Mouse (Mus musculus) adrenal gland, postnatal 14 days (tissue): Measurements from ENCODE around the gene Olfr1368. TPM values are rescaled to one million over a fixed set of nuclear protein-coding genes. Genes with fewer than 3 reads are reported as not detected.

Experiments used
- DNase-seq: peaks from one replicate; pipeline ENCODE4 v3.0.0; 2021; ENCODE audit warnings: mixed read lengths
- long read RNA-seq, 2 experiments: library from polyadenylated mRNA; stranded (forward); transcript quantifications; one replicate each; pipeline ENCODE4 v2.0.0; 2021
- total RNA-seq: library from RNA; stranded (reverse); gene quantifications from 2 replicates; pipeline ENCODE4 v1.2.3, GENCODE M21; 2021

Olfr1368 gene
- not detected in 2 replicates for total RNA-seq
- long read RNA-seq, experiment 1 = 0 reads
- long read RNA-seq, experiment 2 = 0 reads

DNA sequence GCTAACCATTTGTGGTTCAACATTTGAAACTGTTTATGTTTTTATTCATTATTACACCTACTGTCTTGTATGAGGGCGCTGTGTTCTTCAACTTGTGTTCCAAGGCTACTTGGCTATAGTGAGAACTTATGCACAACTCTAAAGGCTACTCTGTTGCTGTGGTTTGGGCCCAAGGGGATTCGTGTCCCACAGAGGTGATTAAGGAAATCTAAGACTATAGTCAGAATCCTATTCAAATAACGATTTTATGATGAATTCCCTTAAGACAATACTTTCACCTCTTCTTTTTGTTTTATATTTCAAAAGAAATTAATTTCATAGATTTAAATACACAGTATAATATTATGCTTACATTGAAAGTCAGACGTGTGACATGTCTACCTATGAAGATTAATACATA, at the start of gene Olfr1368:
TSS of gene Olfr1368 (minus strand) at position 101 of the 400 bp plus-strand sequence.
- no peak for DNase-seq

DNA sequence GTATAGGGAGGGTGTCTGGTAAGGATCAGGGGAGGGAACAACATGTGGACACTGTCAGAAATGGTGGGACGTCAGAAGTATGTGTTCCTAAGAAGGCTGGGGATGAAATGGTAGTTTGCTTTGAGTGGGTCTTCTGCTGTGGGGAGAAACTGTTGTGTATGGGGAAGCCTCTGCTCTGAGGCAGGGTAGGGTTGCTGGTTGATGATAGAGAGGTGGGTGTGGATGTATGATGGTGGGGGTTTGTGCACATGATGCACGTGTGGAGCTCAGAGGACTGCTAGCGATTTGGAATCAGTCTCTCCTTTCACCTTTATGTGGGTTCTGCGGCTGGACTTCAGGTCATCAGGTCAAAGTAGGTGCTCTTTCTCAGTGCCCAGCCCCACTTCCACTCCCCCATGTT, 39.9 kb upstream of the Olfr1368 start:
- DNase-seq = no peak

DNA sequence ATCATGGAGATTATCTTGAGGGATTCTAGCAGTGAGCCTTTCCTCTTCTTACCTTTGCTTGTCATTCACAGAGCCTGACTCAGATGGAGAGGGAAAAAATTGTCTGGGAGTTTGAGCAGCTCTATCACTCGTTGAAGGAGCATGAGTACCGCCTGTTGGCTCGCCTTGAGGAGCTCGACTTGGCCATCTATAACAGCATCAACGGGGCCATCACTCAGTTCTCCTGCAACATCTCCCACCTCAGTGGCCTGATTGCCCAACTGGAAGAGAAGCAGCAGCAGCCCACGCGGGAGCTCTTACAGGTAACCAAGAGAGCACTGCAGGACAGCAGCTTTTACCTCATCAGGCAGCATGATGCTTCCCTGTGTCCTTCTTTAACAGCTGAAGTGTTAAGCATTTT, 38.0 kb upstream of the Olfr1368 start:
- DNase-seq = no peak

DNA sequence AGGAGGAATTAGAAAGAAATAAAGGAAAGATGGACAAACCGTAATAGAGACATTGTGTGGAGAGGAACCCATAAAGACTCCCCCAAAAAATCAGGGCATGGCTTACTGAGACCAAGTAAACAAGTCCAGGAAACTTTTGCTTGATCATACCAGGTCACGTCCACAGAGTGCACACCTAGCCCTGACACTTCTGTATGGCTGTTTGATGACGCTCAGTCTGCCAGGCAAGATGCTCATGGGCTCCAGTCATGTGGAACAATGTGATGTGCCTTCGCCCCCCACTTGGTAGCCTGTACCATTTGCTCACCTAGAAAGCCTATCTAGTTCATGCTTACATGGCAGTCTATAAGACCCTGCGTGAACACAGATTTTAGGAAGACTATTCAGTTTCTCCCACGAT, 37.4 kb upstream of the Olfr1368 start:
- DNase-seq = no peak

DNA sequence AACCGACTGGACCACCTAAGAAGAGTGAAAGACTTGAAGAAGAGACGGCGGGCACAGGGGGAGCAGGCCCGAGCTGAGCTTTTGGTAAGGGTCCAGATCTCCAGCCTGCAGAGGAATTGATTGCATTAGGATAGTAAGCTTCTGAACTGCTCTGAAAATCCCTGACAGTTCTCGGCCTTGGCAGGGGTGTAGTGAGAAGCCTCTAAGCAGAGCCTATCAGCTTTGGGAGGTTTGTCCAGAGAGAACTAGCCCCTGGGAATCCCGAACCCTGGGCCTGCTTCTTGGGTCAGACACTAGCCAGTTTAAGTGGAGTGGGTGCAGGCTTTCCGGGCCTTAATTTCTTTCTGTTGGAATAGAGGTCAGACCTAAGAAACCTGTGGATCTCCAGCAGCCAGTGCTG, 36.3 kb upstream of the Olfr1368 start:
- no peak for DNase-seq

DNA sequence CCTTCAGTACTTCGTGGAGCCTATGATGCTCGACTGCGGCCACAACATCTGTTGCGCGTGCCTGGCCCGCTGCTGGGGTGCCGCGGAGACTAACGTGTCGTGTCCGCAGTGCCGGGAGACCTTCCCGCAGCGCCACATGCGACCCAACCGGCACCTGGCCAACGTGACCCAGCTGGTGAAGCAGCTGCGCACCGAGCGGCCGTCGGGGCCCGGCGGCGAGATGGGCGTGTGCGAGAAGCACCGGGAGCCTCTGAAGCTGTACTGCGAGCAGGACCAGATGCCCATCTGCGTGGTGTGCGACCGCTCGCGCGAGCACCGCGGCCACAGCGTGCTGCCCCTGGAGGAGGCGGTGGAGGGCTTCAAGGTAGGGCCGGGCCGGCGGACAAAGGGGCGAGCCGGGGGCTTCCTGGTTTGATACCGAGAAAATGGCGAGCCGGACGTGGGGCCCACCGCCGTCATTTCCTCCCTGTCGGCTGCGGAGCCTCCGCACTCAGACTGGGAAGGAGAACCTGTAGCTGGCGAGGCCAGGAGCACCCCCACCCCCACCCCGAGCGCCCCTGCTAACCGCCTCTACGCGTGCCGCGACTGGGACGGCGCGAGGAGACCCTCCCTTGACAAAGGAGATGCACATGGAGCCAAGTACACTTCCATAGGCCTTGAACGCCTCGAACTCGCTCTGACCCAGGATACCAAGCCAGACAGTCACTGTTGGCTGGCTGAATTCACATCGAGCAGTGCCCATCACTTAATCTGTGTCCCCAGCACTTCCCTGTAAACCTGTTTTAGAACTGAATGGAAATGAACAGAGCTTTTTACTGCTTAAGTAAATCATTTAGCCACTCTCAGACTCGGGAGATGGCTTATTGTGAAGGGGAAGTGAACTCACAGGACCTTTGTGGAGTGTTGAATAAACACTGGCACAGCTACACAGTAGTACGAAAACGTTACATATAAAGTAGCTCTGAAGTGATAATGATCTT, 35.2 kb upstream of the Olfr1368 start:
- peak; percentile 76 for DNase-seq

DNA sequence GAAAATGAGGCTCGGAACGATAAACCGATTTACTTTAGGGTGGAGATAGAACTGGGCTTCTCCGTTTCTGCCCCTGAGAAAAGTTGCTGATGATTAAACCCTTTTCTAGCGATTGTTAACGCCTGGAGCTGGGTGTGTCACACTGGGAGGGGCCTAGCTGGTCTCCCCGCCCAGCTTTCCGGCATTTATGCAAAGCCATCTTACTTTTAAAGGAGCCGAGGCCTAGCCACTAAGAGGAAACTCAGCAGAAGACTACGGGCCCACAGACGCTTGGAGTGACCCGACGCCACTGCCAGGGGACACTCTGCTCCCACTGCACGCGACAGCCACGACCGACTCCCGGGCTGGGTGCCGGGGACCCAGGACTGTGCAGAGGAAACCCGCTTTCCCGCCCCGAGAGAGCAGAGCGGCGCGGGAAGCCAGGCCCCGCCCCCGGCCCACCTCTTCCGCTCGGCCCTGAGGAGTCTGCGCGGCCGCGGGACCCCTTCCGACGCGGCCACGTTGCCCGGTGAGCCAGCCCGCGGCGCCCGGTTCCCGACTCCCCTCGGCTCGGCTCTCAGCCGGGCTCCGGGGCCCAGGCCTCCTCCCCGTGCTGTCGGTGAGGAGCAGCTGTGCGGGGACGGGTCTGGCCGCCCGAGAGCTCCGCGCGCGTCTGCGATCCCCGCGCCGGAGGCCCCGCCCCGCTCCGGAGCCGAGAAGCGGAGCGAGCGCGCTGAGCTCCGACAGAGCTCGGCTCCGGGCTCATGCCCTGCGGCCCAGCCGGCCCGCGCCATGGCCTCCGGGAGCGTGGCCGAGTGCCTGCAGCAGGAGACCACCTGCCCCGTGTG, 34.3 kb upstream of the Olfr1368 start:
- peak; percentile 90 for DNase-seq

DNA sequence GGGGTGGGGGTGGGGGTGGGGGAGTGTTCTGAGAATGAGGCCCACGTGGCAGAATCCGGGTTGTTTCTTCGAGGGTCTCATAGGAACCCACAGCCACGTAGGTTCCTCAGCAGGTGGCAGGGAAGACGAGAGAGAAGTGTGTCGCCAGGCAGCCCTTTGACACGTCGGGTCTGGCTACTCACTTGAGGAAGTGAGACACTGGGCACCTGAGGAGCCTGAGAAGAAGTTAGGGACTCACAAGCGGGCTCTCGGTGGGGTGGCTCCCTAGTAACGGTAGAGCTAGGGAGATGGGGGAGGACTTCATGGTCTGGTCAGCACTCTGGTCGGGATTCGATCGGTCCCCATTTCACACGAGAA, 33.7 kb upstream of the Olfr1368 start, which contains the start of gene Trim27:
TSS of gene Trim27 (plus strand) at position 79 of the 357 bp plus-strand sequence.
- DNase-seq = no peak

DNA sequence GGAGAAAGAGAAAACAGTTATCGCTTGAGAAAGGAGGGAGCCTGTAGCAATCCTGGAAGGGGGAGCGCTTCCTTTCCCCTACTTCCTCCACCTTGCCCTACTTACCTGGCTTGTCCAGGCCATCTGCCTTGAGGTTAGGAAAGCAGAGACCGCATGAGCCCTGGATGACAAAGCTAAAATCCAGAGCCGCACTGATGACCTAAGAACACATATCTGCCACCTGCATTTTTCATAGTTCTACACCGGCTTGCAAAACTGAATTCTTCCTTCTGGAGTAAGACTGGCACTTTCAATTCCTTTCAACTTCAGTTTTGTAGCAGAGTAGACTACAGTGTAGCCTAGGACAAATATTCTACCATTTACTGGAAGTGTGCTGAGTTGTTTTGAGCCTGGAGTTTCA, 32.7 kb upstream of the Olfr1368 start:
- no peak for DNase-seq

DNA sequence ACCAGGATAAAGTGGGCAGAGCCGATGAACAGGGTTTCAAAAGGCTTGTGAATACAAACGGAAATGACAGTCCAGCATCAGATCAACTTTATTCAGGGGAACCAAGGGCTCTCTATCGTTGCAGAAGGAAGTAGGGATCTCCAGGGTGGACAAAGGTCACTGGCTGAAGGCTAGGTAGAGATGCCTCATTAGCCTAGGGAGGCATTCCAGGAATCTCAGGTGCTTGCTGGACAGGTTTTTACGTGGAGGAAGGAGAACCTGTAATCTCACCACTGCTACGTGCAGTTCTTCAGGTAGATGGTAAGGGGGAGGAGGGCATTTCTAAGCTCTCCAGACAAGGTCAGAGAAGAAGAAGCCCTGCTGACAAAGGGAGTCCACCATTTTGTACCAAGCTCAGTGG, 32.0 kb upstream of the Olfr1368 start:
- no peak for DNase-seq

DNA sequence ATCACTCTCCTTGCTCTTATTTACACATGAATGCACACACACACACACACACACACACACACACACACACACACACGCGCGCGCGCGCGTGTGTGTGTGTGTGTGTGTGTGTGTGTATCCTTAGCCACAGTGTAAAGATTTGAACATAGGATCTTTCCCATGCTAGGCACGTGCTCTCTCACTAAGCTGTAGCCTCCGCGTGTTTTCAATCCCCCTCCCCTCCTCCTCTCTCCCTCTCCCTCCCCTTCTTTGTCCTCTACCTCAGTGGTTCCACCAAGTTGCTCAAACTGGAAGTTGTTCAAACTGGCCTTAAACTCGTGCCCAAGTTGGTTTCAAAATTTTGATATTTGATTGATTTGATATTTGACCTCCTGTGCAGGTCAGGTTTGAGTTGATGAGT, 31.1 kb upstream of the Olfr1368 start:
- DNase-seq = no peak

DNA sequence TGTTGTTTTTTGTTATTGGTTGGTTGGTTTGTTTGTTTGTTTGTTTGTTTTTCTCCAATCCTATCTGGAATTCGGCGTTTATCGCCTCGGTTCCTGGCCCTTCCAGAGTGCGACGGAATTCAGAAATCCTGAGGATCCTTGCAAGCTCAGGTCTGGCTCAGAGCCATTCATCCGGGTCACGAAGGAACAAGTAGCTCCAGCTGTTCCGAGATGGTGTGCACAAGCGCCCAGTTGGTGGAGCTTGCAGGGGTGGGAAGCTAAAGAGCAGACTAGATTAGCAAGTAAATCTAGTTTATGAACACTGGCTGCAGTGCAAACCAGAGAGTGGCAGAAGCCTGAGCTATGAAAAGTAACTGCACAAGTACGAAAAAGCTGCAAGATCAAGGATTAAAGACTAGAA, 27.4 kb upstream of the Olfr1368 start:
- DNase-seq = peak; percentile 94

DNA sequence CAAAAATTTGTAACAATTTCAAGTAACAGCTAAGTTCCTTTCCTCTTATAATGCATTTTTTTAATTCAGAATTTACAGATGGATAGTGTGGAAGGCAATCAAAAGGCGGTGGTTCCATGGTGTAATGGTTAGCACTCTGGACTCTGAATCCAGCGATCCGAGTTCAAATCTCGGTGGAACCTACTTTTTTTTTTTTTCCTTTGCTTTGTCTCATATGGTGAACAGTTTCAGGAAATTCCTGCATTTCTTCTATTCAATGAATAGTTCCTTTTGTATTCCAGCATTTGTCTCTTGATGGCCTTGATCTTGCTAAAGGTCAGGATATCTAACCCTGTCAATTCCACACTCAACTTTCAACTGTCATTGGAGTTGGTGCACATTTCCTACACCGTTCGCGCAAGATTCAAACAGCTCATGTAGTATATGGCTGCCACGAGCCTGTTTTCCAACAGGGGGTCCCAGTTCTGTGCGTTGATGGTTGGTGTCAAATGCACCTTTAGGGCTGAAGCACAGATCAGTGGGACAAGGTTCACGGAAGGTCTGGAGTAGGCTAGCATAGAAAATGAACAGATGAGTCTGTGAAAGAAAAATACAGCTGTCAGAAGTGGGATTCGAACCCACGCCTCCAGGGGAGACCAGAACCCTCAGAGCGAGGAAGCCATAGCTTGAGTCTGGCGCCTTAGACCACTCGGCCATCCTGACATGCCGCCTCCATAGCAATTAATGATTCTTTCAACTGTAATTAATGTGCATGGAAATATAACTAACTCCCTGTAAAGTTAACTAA, 26.8 kb upstream of the Olfr1368 start:
- DNase-seq = peak; percentile 69

DNA sequence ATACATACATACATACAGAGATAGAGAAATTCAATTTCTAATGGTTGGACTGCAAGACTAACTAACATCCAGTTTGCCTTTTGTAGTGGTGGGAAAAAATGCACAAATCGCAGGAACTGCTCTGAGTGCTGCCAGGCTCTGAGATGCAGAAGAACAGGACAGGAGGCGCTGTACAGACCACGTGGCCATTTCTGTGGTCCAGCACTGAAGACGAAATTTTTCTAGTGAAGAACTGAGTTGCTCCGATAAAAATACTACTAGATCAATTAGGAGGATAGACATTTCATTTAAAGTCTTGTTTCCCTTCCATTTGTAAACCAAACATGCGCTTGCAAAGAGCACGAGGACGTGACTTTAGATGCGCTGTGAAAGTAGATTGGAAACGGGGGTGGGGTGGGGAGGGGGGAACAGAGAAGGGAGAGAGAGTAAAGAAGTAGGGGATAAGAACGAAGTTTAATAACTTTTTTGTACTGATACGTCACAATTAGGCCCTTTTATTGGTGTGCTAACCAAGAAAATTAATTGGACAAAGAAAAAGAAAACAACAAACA, 26.0 kb upstream of the Olfr1368 start:
- peak; percentile 25 for DNase-seq

DNA sequence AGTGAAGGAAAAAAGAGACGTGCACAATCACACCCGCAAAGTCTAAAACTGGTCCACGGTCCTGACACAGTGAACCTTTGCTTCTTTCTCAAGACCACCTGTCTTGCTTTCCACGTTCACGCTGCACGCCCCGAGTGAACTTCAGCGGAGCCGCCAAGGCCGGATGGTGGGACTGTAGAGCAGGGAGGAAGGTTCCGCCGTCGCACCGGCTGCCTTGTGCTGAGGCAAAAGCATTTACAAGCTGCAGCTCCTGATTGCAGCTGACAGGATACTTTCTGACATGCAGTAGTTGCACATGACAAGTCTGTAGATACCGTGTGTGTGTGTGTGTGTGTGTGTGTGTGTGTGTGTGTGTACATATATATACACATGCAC, 25.5 kb upstream of the Olfr1368 start:
- no peak for DNase-seq

DNA sequence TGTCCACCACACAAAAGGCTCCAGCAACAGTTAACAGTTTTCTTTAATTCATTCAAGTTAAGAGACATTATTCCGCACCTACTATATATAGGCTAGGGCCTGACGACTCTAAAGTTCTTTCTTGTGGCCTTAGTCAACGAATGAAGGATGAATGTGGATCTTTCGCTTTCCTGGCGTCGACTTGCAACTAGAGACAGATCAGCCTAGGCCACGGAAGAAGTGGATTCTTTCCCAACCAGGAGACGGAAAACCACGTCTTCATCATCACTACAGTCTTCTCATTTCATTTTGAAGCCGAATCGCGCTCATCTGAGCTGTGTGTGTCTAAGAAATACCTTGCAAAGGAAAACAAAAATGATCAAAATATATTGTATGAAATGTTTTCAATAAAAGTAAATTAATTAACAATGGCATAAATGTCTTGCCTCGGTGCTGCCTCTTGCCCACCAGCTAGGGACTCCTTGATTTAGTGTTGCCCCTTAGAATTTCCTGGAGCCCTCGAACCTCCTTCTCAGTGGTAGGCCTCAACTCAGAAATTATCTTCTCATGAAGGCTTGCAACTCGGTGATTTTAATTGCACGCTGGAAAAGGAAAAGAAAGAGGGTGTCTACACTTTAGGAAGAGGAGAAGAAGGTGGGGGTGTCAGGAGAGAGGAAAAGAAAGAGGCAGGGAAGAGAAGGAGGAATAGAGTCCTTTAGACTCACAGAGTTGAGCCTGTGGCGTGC, 24.9 kb upstream of the Olfr1368 start:
- no peak for DNase-seq

DNA sequence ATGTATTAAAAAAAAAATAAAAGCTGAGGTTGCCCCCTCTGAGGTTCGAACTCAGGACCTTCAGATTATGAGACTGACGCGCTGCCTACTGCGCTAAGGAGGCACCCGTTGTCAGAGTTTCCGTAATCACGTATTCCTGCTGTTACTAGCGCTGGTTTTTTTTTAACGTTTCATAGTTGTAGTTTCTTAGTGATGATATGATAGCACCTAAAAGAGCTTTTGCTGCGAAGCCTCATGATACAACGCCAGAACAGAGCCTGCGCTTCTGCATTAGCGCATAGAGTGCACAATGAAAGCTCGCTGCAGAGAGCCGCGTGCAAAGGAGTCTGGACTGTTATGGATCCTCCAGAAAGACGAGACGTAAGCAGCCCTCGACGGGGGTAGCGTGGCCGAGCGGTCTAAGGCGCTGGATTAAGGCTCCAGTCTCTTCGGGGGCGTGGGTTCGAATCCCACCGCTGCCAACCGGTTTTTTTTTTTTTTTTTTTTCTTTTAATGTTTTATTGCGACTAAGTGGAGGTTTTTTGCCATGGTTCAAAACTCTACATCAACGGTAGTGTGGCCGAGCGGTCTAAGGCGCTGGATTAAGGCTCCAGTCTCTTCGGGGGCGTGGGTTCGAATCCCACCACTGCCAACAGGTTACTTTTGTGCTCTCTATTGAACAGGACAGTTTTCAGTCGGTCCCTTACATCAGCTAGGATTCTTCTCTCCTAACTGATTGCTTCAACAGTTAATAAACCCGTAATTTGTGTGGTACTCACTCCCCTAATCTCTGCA, 24.2 kb upstream of the Olfr1368 start:
- peak; percentile 87 for DNase-seq

DNA sequence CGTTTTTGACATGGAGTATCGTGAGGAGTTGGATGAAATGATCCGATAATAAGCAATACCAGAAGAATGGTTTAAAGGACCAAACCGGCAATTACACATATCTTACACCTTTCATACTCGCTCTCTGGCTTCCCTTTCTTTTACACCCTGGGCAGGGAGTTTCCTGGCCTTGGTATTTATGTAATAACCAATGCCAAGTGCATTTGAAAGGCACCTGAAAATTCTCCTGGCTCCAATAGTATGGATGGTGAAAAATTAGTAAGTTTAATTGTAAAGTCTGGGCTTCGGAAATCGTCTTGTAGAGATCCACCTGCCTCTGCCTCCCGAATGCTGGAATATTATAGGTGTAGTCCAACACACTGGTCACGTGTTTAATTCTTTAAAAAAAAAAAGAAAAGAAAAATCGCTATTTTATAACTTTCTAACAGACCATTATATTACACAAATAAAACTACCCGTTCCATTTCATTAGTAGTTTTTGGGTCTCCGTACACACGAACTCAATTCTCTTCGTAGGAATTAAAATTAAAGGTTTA, 23.5 kb upstream of the Olfr1368 start:
- no peak for DNase-seq

DNA sequence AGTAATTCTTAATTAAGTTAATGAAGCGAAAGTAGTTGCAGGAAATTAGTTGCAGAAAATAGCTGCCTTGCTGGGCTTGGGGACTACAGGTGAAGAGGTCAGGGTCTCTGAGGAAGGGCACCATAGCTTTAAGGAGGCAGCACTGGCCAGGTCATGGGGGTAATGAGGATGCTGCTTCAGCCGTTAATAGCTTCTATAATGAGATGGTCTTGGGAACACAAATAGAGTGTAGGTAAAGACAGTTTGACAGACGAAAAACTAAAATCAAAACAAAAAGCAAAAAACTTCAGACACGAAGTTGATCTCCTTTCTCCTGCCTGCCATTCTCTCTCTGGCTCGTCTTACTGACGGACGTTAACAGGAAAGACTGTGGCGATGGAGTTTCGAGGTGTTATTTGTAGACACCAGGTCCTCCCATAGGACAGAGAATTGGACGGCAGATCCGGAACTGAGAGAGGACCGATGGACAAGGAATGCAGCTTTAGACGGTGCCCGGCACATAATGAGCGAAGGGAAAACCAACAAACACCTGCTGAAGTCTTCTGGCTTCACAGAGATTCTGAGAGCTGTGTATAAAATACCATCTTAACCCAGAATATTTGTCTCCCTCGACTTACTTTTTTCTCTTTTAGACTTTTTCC, 22.8 kb upstream of the Olfr1368 start:
- peak; percentile 41 for DNase-seq

DNA sequence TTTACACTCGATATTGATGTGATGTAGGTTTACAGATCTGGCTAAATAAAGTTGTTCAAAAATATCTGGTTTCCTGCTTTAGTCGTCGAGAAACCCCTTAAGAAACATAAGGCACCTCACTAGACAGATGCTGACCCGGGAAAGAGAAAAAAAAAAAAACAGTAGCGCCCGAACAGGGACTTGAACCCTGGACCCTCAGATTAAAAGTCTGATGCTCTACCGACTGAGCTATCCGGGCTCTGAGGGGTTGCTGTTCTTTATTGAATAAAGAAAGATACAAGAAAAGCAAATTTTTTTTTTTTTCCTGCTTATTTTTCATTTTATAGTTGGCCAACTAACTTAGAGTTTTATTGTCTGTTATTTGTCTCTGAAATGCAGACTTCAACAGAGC, 22.2 kb upstream of the Olfr1368 start:
- DNase-seq = peak; percentile 37
